Mouse (Mus musculus) heart, embryonic 16.5 days (tissue): ENCODE measurements at regions not wholly inside any gene's neighbourhood (a gene's known extent, or its start where the extent isn't known, plus 50 kb on each side); places are given as distances from the start of the nearest gene placed in this dataset.

ENCODE experiments used
- ATAC-seq: fragments of 200-750 bp; cut with Nextera tagmentation; replicated peaks from 2 replicates; pipeline ENCODE4 v1.8.0; 2017; ENCODE audit warnings: moderate number of reproducible peaks; ENCODE audit not compliant: insufficient read depth, low FRiP score; ENCODE audit errors: extremely low read depth
- H3K27ac ChIP-seq: fragments of 300-500 bp; sonication (generic); 2 replicates; pipeline ENCODE4 v1.5.1; 2014; ENCODE audit warnings: mild to moderate bottlenecking, low read length, control low read depth, moderate library complexity
- H3K27me3 ChIP-seq: fragments of 300-500 bp; sonication (generic); 2 replicates; pipeline ENCODE4 v1.6.1; 2014; ENCODE audit warnings: low read length, mixed read lengths; ENCODE audit not compliant: control insufficient read depth, insufficient read depth
- H3K36me3 ChIP-seq: fragments of 300-500 bp; sonication (generic); 2 replicates; pipeline ENCODE4 v1.6.1; 2014; ENCODE audit not compliant: control insufficient read depth, insufficient read depth
- H3K4me1 ChIP-seq: fragments of 300-500 bp; sonication (generic); 2 replicates; pipeline ENCODE4 v1.6.1; 2014; ENCODE audit warnings: low read length, mixed read lengths; ENCODE audit not compliant: control insufficient read depth, insufficient read depth
- H3K4me2 ChIP-seq: fragments of 300-500 bp; sonication (generic); 2 replicates; pipeline ENCODE4 v1.6.1; 2014; ENCODE audit warnings: low read depth, mild to moderate bottlenecking, control low read depth, low read length
- H3K4me3 ChIP-seq: fragments of 300-500 bp; sonication (generic); 2 replicates; pipeline ENCODE4 v1.5.1; 2014; ENCODE audit warnings: mild to moderate bottlenecking, control low read depth, low read length
- H3K9ac ChIP-seq: fragments of 300-500 bp; sonication (generic); 2 replicates; pipeline ENCODE4 v1.6.1; 2014; ENCODE audit warnings: low read length, control low read depth
- H3K9me3 ChIP-seq: fragments of 300-500 bp; sonication (generic); replicated peaks from 2 replicates; pipeline ENCODE4 v1.6.1; 2016; ENCODE audit warnings: low read length; ENCODE audit not compliant: control insufficient read depth
- WGBS: fragments of 180-500 bp; shearing (Covaris S2); extraction: QIAGEN DNeasy Blood & Tissue Kit; methylation state at CpG from one replicate; pipeline ENCODE4 v1.1.7; 2014; 5-methylcytosine and 5-hydroxymethylcytosine counted together

DNA sequence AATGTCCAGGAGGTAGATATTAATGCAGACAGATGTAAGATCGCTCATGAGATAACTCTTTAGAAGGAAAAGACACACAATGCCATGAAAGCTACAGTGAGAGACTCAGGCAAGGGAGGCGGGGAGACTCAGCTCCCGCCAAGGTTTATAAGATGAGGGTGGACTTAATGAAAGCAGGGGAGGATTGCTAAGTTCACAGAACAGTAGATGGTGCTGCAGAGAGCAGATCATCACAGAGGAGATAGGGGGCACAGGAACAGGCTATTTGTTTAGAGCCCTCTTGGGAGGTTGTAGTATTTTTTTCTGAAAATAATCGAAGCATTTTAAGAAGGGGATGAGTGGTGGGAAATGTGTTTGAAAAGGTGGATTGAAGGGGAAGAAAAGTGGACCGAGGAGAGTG is 144.6 kb upstream of the Nlrp1b start:
- H3K36me3 ChIP-seq: no peaks in the 10 kb centered on the region
- H3K9ac ChIP-seq: no peak overlapping the region
- no peak for ATAC-seq
- H3K4me3 ChIP-seq: no peak overlapping the region
- no peak overlapping the region for H3K27ac ChIP-seq
- no peaks in the 10 kb centered on the region for H3K9me3 ChIP-seq
- no peaks in the 10 kb centered on the region for H3K27me3 ChIP-seq
- H3K4me2 ChIP-seq: no peak overlapping the region
- no peaks in the 10 kb centered on the region for H3K4me1 ChIP-seq
- WGBS: 62% methylated on average over 5 of the region's 5 CpGs

DNA sequence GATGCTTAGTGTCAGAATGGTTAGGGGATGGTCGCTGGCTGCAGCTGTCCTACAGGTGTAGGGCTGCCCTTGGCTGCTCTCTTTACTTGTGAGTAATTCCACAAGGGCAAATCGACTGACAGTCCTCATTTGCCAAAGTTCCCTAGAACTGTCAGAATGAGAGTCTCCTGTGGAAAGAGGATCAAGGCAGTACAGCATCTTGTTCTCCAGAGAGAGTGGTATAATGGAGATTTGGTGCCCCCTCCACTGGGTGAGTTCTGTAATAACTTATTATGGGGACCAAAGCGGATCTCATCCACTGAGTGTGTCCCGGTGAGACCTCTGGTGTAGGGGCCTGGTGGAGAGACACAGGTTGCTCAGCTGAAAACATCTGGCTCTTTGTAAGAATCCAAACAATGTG is 157.9 kb upstream of the Nlrp1b start:
- ATAC-seq: no peak
- Histone ChIP-seq H3K4me1 (no peaks in the 10 kb centered on the region), H3K4me2 (no peak overlapping the region), H3K27ac (no peak overlapping the region), H3K9me3 (no peaks in the 10 kb centered on the region), H3K4me3 (no peak overlapping the region), H3K9ac (no peak overlapping the region), H3K27me3 (no peaks in the 10 kb centered on the region), H3K36me3 (no peaks in the 10 kb centered on the region)
- WGBS: 69% methylated on average over 4 of the region's 4 CpGs

DNA sequence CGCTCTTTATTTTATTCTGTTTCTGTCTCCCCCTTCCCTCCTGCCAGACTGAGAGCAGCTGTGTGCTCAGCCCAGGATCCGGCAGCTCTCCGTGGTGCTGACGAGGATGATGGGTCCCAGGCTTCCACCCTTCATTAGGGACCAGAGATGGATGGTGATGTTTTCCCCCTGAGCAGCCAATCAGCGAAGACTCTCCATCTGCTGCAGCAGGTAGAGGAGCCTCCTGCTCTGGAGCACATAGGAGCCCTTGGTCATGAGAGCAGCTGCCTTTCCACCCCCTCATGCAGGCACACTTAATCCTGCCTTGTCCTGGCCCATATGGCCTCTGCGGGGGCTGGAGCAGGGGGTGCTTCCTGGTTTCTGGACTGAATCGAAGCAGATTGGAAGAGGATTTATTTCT is 159.1 kb upstream of the Nlrp1b start:
- Histone ChIP-seq H3K27ac (no peak overlapping the region), H3K4me1 (no peaks in the 10 kb centered on the region), H3K36me3 (no peaks in the 10 kb centered on the region), H3K27me3 (no peaks in the 10 kb centered on the region), H3K9me3 (no peaks in the 10 kb centered on the region), H3K9ac (no peak overlapping the region), H3K4me2 (no peak overlapping the region), H3K4me3 (no peak overlapping the region)
- 26% methylated on average over 7 of the region's 7 CpGs for WGBS
- no peak for ATAC-seq

DNA sequence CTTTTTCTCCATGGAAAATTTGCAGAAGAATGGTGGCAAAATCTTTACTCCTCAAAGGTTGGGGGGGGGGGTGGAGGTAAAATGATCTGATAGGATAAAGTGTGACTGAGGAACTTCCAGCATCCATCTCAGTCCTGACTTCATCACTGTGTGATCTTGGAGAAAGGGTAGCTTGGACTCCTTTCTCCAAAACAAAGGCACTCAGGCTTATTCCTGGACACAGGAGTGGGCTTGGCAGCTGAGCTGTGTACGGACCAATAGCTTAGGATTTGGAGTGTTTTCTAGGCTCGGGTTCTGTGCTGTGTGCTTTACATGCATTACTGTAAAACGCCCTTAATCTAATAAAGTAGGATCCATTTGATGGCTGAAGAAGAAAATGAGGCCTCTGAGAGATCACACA is 159.6 kb upstream of the Nlrp1b start:
- no peaks in the 10 kb centered on the region for H3K27me3 ChIP-seq
- H3K9ac ChIP-seq: no peak overlapping the region
- H3K27ac ChIP-seq: no peak overlapping the region
- no peaks in the 10 kb centered on the region for H3K36me3 ChIP-seq
- H3K9me3 ChIP-seq: no peaks in the 10 kb centered on the region
- no peak overlapping the region for H3K4me3 ChIP-seq
- WGBS: 59% methylated on average over 3 of the region's 3 CpGs
- H3K4me2 ChIP-seq: no peak overlapping the region
- H3K4me1 ChIP-seq: no peaks in the 10 kb centered on the region
- no peak for ATAC-seq

DNA sequence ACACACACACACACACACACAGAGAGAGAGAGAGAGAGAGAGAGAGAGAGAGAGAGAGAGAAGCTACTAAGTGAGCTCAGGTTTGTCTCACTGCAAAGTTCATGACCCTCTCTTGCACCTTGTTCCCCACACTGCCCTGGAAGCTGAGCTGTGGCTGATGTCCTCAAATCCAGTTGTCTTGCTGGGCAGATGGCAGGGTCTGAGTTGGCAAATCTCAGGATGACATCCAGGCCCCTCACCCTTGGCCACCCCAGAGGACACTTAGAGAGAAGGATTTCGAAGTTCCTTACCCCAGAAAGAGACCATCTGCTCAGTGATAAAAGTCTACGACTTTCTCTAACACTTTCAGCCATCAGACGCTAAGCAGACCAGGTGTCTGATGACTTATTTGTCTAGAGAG is 160.1 kb upstream of the Nlrp1b start:
- Histone ChIP-seq H3K4me2 (no peak overlapping the region), H3K9ac (no peak overlapping the region), H3K4me3 (no peak overlapping the region), H3K27ac (no peak overlapping the region), H3K27me3 (no peaks in the 10 kb centered on the region), H3K9me3 (no peaks in the 10 kb centered on the region), H3K36me3 (no peaks in the 10 kb centered on the region), H3K4me1 (no peaks in the 10 kb centered on the region)
- ATAC-seq: no peak
- 65% methylated on average over 3 of the region's 3 CpGs for WGBS

DNA sequence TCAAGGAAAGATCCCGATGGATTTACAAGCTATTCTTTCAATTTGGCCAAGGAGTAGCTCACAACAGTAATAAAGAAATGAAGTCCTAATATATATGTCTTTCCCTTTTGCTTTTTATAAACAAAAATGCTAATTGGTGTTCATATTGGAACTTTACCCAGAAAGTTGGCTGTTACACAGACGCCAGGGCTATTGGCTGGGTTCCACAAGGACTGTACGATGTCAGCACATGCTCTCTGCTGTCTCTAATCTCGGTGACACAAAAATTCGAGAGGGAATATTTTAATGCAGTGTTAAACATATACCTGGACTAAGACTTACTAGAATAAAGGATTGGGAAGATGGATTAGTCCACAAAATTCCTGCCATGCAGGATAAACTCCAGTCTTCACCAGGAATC is 162.9 kb upstream of the Nlrp1b start:
- H3K4me2 ChIP-seq: no peak overlapping the region
- no peak overlapping the region for H3K4me3 ChIP-seq
- no peak overlapping the region for H3K9ac ChIP-seq
- H3K36me3 ChIP-seq: no peaks in the 10 kb centered on the region
- H3K4me1 ChIP-seq: no peaks in the 10 kb centered on the region
- H3K9me3 ChIP-seq: no peaks in the 10 kb centered on the region
- no peaks in the 10 kb centered on the region for H3K27me3 ChIP-seq
- WGBS: 62% methylated on average over 5 of the region's 5 CpGs
- ATAC-seq: no peak
- H3K27ac ChIP-seq: no peak overlapping the region

DNA sequence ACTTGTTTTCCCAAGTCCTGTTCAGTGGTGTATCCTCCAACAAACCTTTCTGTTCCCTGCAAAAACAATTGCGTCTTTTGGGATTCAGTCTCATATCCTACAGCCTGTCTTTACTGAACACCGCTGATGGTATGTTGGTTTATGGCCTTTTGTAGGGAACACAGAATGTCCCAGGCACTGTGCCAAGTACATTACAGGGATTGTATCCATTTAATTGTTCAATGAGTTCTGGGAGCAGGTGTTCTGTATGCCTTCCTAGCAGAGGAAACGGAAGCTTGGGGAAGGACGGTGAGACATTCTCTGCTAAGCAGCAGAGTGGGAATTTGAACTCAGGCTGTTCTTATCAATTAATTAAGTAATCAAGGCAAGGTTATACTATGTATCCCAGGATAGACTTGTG is 164.5 kb upstream of the Nlrp1b start:
- H3K9me3 ChIP-seq: no peaks in the 10 kb centered on the region
- H3K27me3 ChIP-seq: no peaks in the 10 kb centered on the region
- no peak overlapping the region for H3K4me2 ChIP-seq
- H3K4me3 ChIP-seq: no peak overlapping the region
- 57% methylated on average over 4 of the region's 4 CpGs for WGBS
- H3K27ac ChIP-seq: no peak overlapping the region
- ATAC-seq: no peak
- H3K4me1 ChIP-seq: no peaks in the 10 kb centered on the region
- H3K9ac ChIP-seq: no peak overlapping the region
- H3K36me3 ChIP-seq: no peaks in the 10 kb centered on the region

DNA sequence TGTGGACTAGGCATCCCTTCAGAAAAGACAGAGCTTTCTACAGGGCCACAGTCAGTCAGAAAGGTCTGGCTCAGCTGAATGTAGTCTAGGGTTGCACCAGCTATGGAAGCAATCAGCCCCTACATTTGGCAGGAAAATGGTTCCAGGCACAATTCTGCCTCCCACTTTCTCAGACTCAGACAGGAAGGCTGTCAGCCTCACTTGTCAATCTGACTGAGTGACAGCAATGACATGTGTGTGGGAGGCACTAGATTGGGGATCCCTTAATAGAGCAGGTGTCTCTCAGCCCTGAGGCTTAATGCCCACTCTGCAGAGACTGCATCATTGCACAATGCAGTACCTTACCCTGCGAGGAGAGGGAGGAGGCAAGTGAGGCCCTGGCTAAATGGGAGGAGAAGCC is 165.1 kb upstream of the Nlrp1b start:
- no peak overlapping the region for H3K4me2 ChIP-seq
- H3K36me3 ChIP-seq: no peaks in the 10 kb centered on the region
- no peaks in the 10 kb centered on the region for H3K9me3 ChIP-seq
- 65% methylated on average over 1 of the region's 1 CpGs for WGBS
- no peak overlapping the region for H3K9ac ChIP-seq
- H3K4me3 ChIP-seq: no peak overlapping the region
- H3K27ac ChIP-seq: no peak overlapping the region
- no peaks in the 10 kb centered on the region for H3K27me3 ChIP-seq
- no peak for ATAC-seq
- no peaks in the 10 kb centered on the region for H3K4me1 ChIP-seq

DNA sequence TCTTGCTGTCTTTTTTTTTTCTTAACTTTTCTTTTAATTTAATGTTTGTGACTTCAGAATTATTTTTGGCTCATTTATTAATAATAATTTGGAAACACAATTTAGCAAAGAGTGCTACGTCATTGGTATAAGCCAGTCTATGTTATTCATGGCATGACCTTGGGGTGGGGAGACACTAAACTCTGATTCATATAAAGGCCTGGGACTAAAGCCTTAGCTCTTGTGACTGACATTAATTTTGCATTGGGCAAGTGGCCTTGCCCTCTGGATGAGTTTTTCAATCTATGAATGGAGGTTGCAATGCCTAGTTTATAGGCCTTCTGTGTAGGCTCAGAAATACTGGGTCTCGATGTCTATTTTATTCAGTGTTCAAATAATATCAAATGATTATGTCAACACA is 169.8 kb upstream of the Nlrp1b start:
- ATAC-seq: no peak
- Histone ChIP-seq H3K27me3 (no peaks in the 10 kb centered on the region), H3K4me1 (no peaks in the 10 kb centered on the region), H3K9ac (no peak overlapping the region), H3K4me2 (no peak overlapping the region), H3K27ac (no peak overlapping the region), H3K36me3 (no peaks in the 10 kb centered on the region), H3K9me3 (no peaks in the 10 kb centered on the region), H3K4me3 (no peak overlapping the region)
- 86% methylated on average over 2 of the region's 2 CpGs for WGBS
